Mouse (Mus musculus) kidney, adult 8-10 months (tissue): Measurements from ENCODE around the gene Tbx22.

ENCODE experiments used
- DNase-seq, 2 experiments: peaks; one replicate each; pipeline ENCODE4 v3.0.0; 2022

Tbx22 gene

GRCm38 (mm10) chrX:107667664-107668063 lies at the start of gene Tbx22:
Tbx22 (plus strand) TSS chrX:107667964.
- no peak for DNase-seq

GRCm38 (mm10) chrX:107668677-107669076 lies 913 bp downstream of the Tbx22 start:
- DNase-seq = no peak

GRCm38 (mm10) chrX:107679203-107679602 lies 11.4 kb downstream of the Tbx22 start:
- no peak for DNase-seq

- DNase-seq = no peak
Measured at GRCm38 (mm10) chrX:107708584-107708983, 40.8 kb downstream of the Tbx22 start.

- no peak for DNase-seq
Measured at GRCm38 (mm10) chrX:107723541-107723940, 55.8 kb downstream of the Tbx22 start.
